Mouse (Mus musculus): ENCODE measurements around the gene Gmpr2. TPM values are rescaled to one million over a fixed set of nuclear protein-coding genes. Genes with fewer than 3 reads are reported as not detected.

The Gmpr2 gene
- total and polyA plus RNA-seq, 2 experiments from 2014 or later: 24.3 to 36.9 TPM

- no peak overlapping the region for H3K4me2 ChIP-seq (ENCODE audit: low read depth, low read length)
- no peak overlapping the region for H3K4me3 ChIP-seq (ENCODE audit: low read length)
- H3K27me3 ChIP-seq (ENCODE audit: insufficient read depth, low read length): 0 out of 2 replicates have a peak, but pooled peaks cover 5% of the 10 kb centered on the region
- DNase-seq (ENCODE audit: low spot score) (no peak), ATAC-seq (no peak)
- no peaks in the 10 kb centered on the region; the same call in 1 of the 2 replicates for H3K4me1 ChIP-seq (ENCODE audit: insufficient read depth, low read length)
- 47% methylated on average over 6 of the region's 6 CpGs for WGBS
- H3K9me3 ChIP-seq (ENCODE audit: low read length): no peaks in the 10 kb centered on the region
- H3K27ac ChIP-seq: no peak overlapping the region
- no peak for TF ChIP-seq CTCF (IDR thresholded peaks at IDR 0.05; ENCODE audit: low read depth)
- 0 out of 2 replicates have a peak, but pooled peaks cover 3% of the 10 kb centered on the region for H3K36me3 ChIP-seq (ENCODE audit: insufficient read depth, low read length)
- no peak overlapping the region for H3K9ac ChIP-seq (replicated peaks; ENCODE audit: low read length)
Observed at GRCm38 (mm10) chr14:55714893-55715292, 43.2 kb downstream of the Gmpr2 start.

- Histone ChIP-seq H3K4me2 (ENCODE audit: low read depth, low read length) (no peak overlapping the region), H3K9me3 (ENCODE audit: low read length) (no peaks in the 10 kb centered on the region), H3K4me1 (ENCODE audit: insufficient read depth, low read length) (peaks cover 1% of the 10 kb centered on the region; the same call in 1 of the 2 replicates), H3K9ac (replicated peaks; ENCODE audit: low read length) (no peak overlapping the region), H3K4me3 (ENCODE audit: low read length) (no peak overlapping the region), H3K27ac (no peak overlapping the region), H3K36me3 (ENCODE audit: insufficient read depth, low read length) (0 out of 2 replicates have a peak, but pooled peaks cover 3% of the 10 kb centered on the region), H3K27me3 (ENCODE audit: insufficient read depth, low read length) (0 out of 2 replicates have a peak, but pooled peaks cover 5% of the 10 kb centered on the region)
- WGBS: 93% methylated on average over 6 of the region's 6 CpGs
- ATAC-seq (no peak), DNase-seq (ENCODE audit: low spot score) (no peak)
- TF ChIP-seq CTCF (IDR thresholded peaks at IDR 0.05; ENCODE audit: low read depth): no peak
Observed at GRCm38 (mm10) chr14:55716271-55716670, 44.5 kb downstream of the Gmpr2 start.

GRCm38 (mm10) chr14:55716884-55717283, 45.1 kb downstream of the Gmpr2 start:
- Histone ChIP-seq H3K9me3 (ENCODE audit: low read length) (no peaks in the 10 kb centered on the region), H3K27ac (no peak overlapping the region), H3K4me2 (ENCODE audit: low read depth, low read length) (no peak overlapping the region), H3K36me3 (ENCODE audit: insufficient read depth, low read length) (0 out of 2 replicates have a peak, but pooled peaks cover 3% of the 10 kb centered on the region), H3K9ac (replicated peaks; ENCODE audit: low read length) (no peak overlapping the region), H3K27me3 (ENCODE audit: insufficient read depth, low read length) (0 out of 2 replicates have a peak, but pooled peaks cover 5% of the 10 kb centered on the region), H3K4me3 (ENCODE audit: low read length) (no peak overlapping the region), H3K4me1 (ENCODE audit: insufficient read depth, low read length) (peaks cover 4% of the 10 kb centered on the region; the same call in 1 of the 2 replicates)
- WGBS: 83% methylated on average over 8 of the region's 8 CpGs
- ATAC-seq (no peak), DNase-seq (ENCODE audit: low spot score) (no peak)
- no peak for TF ChIP-seq CTCF (IDR thresholded peaks at IDR 0.05; ENCODE audit: low read depth)

GRCm38 (mm10) chr14:55719737-55720136, 48.0 kb downstream of the Gmpr2 start:
- no peak for DNase-seq (ENCODE audit: low spot score)
- WGBS: 88% methylated on average over 6 of the region's 6 CpGs
- no peak for ATAC-seq
- H3K4me3 ChIP-seq (ENCODE audit: low read length): no peak overlapping the region
- H3K4me2 ChIP-seq (ENCODE audit: low read depth, low read length): no peak overlapping the region
- H3K9me3 ChIP-seq (ENCODE audit: low read length): no peaks in the 10 kb centered on the region
- H3K27ac ChIP-seq: no peak overlapping the region
- no peaks in the 10 kb centered on the region for H3K27me3 ChIP-seq (ENCODE audit: insufficient read depth, low read length)
- no peak for TF ChIP-seq CTCF (IDR thresholded peaks at IDR 0.05; ENCODE audit: low read depth)
- H3K36me3 ChIP-seq (ENCODE audit: insufficient read depth, low read length): 0 out of 2 replicates have a peak, but pooled peaks cover 3% of the 10 kb centered on the region
- 0 out of 2 replicates have a peak, but pooled peaks cover 4% of the 10 kb centered on the region for H3K4me1 ChIP-seq (ENCODE audit: insufficient read depth, low read length)
- no peak overlapping the region for H3K9ac ChIP-seq (replicated peaks; ENCODE audit: low read length)

- H3K36me3 ChIP-seq (ENCODE audit: insufficient read depth, low read length): 0 out of 2 replicates have a peak, but pooled peaks cover 3% of the 10 kb centered on the region
- no peaks in the 10 kb centered on the region for H3K9me3 ChIP-seq (ENCODE audit: low read length)
- H3K4me3 ChIP-seq (ENCODE audit: low read length): no peak overlapping the region
- no peak overlapping the region for H3K4me2 ChIP-seq (ENCODE audit: low read depth, low read length)
- no peak overlapping the region for H3K9ac ChIP-seq (replicated peaks; ENCODE audit: low read length)
- WGBS: 93% methylated on average over 12 of the region's 12 CpGs
- ATAC-seq (no peak), DNase-seq (ENCODE audit: low spot score) (no peak)
- 0 out of 2 replicates have a peak, but pooled peaks cover 4% of the 10 kb centered on the region for H3K4me1 ChIP-seq (ENCODE audit: insufficient read depth, low read length)
- no peaks in the 10 kb centered on the region for H3K27me3 ChIP-seq (ENCODE audit: insufficient read depth, low read length)
- TF ChIP-seq CTCF (IDR thresholded peaks at IDR 0.05; ENCODE audit: low read depth): no peak
- no peak overlapping the region for H3K27ac ChIP-seq
Observed at GRCm38 (mm10) chr14:55720666-55721065, 48.9 kb downstream of the Gmpr2 start.

- no peaks in the 10 kb centered on the region for H3K27me3 ChIP-seq (ENCODE audit: insufficient read depth, low read length)
- peak overlapping the region; percentile 60; the same call in 1 of the 2 replicates for H3K9ac ChIP-seq (replicated peaks; ENCODE audit: low read length)
- ATAC-seq: no peak
- no peak for DNase-seq (ENCODE audit: low spot score)
- WGBS: 69% methylated on average over 6 of the region's 6 CpGs
- H3K9me3 ChIP-seq (ENCODE audit: low read length): no peaks in the 10 kb centered on the region
- peak overlapping the region; percentile 57 for H3K4me2 ChIP-seq (ENCODE audit: low read depth, low read length)
- peak overlapping the region; percentile 75; the same call in 1 of the 2 replicates for H3K27ac ChIP-seq
- H3K4me1 ChIP-seq (ENCODE audit: insufficient read depth, low read length): 0 out of 2 replicates have a peak, but pooled peaks cover 4% of the 10 kb centered on the region
- 0 out of 2 replicates have a peak, but pooled peaks cover 3% of the 10 kb centered on the region for H3K36me3 ChIP-seq (ENCODE audit: insufficient read depth, low read length)
- no peak for TF ChIP-seq CTCF (IDR thresholded peaks at IDR 0.05; ENCODE audit: low read depth)
- peak overlapping the region; percentile 60 for H3K4me3 ChIP-seq (ENCODE audit: low read length)
Observed at GRCm38 (mm10) chr14:55721076-55721475, 49.3 kb downstream of the Gmpr2 start.

Data from hindbrain, postnatal 0 days (tissue).